Mouse (Mus musculus) liver, embryonic 12.5 days (tissue): ENCODE data around the gene Col16a1. TPM values are rescaled to one million over a fixed set of nuclear protein-coding genes. Genes with fewer than 3 reads are reported as not detected.

Experiments used
- ATAC-seq: fragments of 200-750 bp; cut with Nextera tagmentation; 2 replicates; pipeline ENCODE4 v1.8.0; 2017; ENCODE audit warnings: moderate number of reproducible peaks, mild to moderate bottlenecking, moderate library complexity
- H3K27ac ChIP-seq: fragments of 300-500 bp; sonication (generic); 2 replicates; pipeline ENCODE4 v1.5.1; 2016; ENCODE audit warnings: mild to moderate bottlenecking
- H3K27me3 ChIP-seq: fragments of 300-500 bp; sonication (generic); replicated peaks from 2 replicates; pipeline ENCODE4 v1.6.1; 2016; ENCODE audit warnings: mild to moderate bottlenecking, moderate library complexity
- H3K36me3 ChIP-seq: fragments of 300-500 bp; sonication (generic); 2 replicates; pipeline ENCODE4 v1.6.1; 2016; ENCODE audit warnings: mild to moderate bottlenecking, moderate library complexity
- H3K4me1 ChIP-seq: fragments of 300-500 bp; sonication (generic); 2 replicates; pipeline ENCODE4 v1.6.1; 2016
- H3K4me2 ChIP-seq: fragments of 300-500 bp; sonication (generic); 2 replicates; pipeline ENCODE4 v1.6.1; 2016; ENCODE audit warnings: mild to moderate bottlenecking, moderate library complexity
- H3K4me3 ChIP-seq: fragments of 300-500 bp; sonication (generic); 2 replicates; pipeline ENCODE4 v1.5.1; 2016; ENCODE audit warnings: mild to moderate bottlenecking, moderate library complexity
- H3K9ac ChIP-seq: fragments of 300-500 bp; sonication (generic); 2 replicates; pipeline ENCODE4 v1.6.1; 2016; ENCODE audit warnings: mild to moderate bottlenecking, moderate library complexity
- H3K9me3 ChIP-seq: fragments of 300-500 bp; sonication (generic); replicated peaks from 2 replicates; pipeline ENCODE4 v1.6.1; 2016; ENCODE audit warnings: mild to moderate bottlenecking, moderate library complexity
- WGBS: fragments of 180-500 bp; shearing (Covaris S2); methylation state at CpG from one replicate; pipeline ENCODE4 v1.1.7; 2016; ENCODE audit not compliant: insufficient replicate concordance; 5-methylcytosine and 5-hydroxymethylcytosine counted together
- polyA plus RNA-seq: library from polyadenylated mRNA; unstranded; fragments of >200 nt; fragmentation: Nextera tagmentation; extraction: Ambion mirVana; gene quantifications from 2 replicates; pipeline ENCODE4 v1.2.1, GENCODE M21; 2016

Gene Col16a1
- polyA plus RNA-seq: 4.2 and 4.9 TPM in 2 replicates

DNA sequence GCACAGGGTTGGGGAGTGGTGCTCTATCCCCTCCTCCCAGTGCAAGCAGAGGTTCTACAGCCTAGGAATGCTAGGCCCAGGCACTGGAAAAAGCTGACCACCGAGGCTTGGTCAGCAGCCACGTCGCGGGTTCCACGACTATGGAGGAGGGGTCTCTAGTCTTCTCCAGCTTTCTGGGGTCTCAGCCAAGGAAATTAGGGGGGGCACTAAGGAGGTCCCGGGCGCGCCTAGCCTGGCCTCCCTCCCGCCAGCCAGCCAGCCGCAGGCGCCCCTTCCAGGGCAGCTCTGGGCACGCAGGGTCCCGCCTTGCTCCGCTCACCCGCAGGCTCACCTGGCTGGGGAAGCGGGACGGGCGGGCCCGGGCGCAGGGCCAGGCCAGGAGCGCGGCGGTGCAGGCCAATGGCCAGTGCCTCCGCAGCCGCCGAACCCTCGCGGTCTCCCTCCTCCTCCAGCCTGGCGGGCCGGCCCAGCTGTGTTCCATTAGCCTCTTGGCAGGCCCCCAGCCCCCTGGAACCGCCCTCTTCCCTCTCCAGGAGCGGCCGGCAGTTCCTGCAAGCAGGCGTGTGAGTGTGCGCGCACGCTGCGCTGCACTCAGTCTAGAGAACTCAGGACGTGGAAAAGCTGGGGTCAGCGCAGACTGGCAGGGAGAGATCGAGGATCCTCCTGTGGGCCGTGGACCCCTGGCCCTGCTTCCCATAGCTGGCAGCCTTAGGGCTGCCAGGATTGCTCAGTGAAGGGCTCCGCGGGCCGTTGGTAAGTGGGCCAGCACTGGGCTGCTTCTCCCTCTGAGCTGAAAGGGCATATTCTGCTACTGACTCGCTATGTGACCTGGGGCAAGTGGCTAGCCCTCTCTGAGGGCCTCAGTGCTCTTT is at the start of gene Col16a1:
Col16a1 (plus strand) TSS at position 510 of the 872 bp plus-strand sequence.
- no peaks in the 10 kb centered on the region for H3K36me3 ChIP-seq
- peak within 1 kb of the TSS; percentile 54 for H3K4me2 ChIP-seq
- H3K9ac ChIP-seq: 0 out of 2 replicates have a peak within 1 kb of the TSS, but pooled peaks have one; percentile 24
- 4% methylated on average over 45 of the region's 46 CpGs for WGBS
- peak within 1 kb of the TSS; percentile 35 for H3K4me3 ChIP-seq
- H3K27ac ChIP-seq: peak within 1 kb of the TSS; percentile 38; the same call in 1 of the 2 replicates
- H3K9me3 ChIP-seq: no peaks in the 10 kb centered on the region
- 0 out of 2 replicates have a peak, but pooled peaks cover 12% of the 10 kb centered on the region for H3K4me1 ChIP-seq
- peaks cover 60% of the 10 kb centered on the region for H3K27me3 ChIP-seq
- peak; percentile 25; the same call in 1 of the 2 replicates for ATAC-seq

DNA sequence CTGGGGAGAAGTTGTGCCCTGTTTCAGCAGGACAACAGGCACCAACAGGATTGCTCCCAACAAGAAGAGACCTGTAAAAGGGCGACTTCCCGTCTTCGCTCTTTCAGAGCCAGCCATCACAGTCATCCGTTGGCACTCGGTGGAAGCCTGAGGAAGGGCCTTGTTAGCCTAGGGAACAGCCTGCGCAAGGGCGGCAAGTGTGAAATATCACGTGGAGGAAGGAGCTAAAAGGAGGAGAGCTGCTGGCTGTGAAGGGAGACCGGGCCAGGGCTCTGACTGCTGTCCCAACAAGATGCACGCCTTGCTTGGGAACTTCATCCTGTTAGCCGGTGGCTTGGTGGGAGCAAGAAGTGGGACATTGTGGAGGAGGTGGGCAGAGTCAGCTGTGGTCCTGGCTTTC is 49.5 kb upstream of the Col16a1 start:
- H3K27me3 ChIP-seq: peaks cover 88% of the 10 kb centered on the region
- no peak overlapping the region for H3K4me2 ChIP-seq
- no peaks in the 10 kb centered on the region for H3K36me3 ChIP-seq
- H3K4me3 ChIP-seq: no peak overlapping the region
- no peaks in the 10 kb centered on the region for H3K4me1 ChIP-seq
- no peaks in the 10 kb centered on the region for H3K9me3 ChIP-seq
- no peak overlapping the region for H3K27ac ChIP-seq
- H3K9ac ChIP-seq: no peak overlapping the region
- ATAC-seq: no peak
- WGBS: 41% methylated on average over 11 of the region's 11 CpGs

GRCm38 (mm10) chr4:130001710-130002109 is 45.9 kb upstream of the Col16a1 start:
- Histone ChIP-seq H3K4me3 (no peak overlapping the region), H3K9me3 (no peaks in the 10 kb centered on the region), H3K9ac (no peak overlapping the region), H3K27ac (no peak overlapping the region), H3K4me1 (peaks cover 4% of the 10 kb centered on the region), H3K27me3 (peaks cover 84% of the 10 kb centered on the region), H3K36me3 (no peaks in the 10 kb centered on the region), H3K4me2 (no peak overlapping the region)
- 28% methylated on average over 5 of the region's 5 CpGs for WGBS
- ATAC-seq: no peak

- Histone ChIP-seq H3K4me3 (no peak overlapping the region), H3K9ac (no peak overlapping the region), H3K27me3 (peaks cover 85% of the 10 kb centered on the region), H3K36me3 (no peaks in the 10 kb centered on the region), H3K27ac (no peak overlapping the region), H3K4me1 (peaks cover 7% of the 10 kb centered on the region), H3K4me2 (no peak overlapping the region), H3K9me3 (no peaks in the 10 kb centered on the region)
- ATAC-seq: no peak
- WGBS: 66% methylated on average over 10 of the region's 10 CpGs
These were observed 45.5 kb upstream of the Col16a1 start for GRCm38 (mm10) chr4:130002157-130002556.

- H3K27ac ChIP-seq: no peak overlapping the region
- H3K4me3 ChIP-seq: no peak overlapping the region
- peaks cover 7% of the 10 kb centered on the region for H3K4me1 ChIP-seq
- no peak overlapping the region for H3K9ac ChIP-seq
- WGBS: 36% methylated on average over 9 of the region's 9 CpGs
- no peak for ATAC-seq
- no peaks in the 10 kb centered on the region for H3K9me3 ChIP-seq
- no peaks in the 10 kb centered on the region for H3K36me3 ChIP-seq
- H3K4me2 ChIP-seq: no peak overlapping the region
- H3K27me3 ChIP-seq: peaks cover 83% of the 10 kb centered on the region
These were observed 42.0 kb upstream of the Col16a1 start for GRCm38 (mm10) chr4:130005593-130005992.

DNA sequence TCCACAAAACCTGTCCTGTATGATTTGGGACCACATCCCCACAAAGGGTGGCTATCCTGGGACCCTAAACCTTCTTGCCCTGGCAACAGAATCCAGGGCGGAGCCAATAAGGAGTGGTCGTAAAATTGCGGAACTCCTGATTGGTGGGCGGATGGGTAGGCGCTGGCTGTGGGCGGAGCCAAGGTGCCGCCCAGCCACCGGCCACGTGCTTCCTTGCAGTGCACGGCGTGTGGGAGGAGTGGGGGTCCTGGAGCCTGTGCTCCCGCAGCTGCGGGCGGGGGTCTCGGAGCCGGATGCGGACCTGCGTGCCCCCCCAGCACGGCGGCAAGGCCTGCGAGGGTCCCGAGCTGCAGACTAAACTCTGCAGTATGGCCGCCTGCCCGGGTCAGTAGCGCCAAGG is 41.1 kb upstream of the Col16a1 start:
- Histone ChIP-seq H3K27me3 (peaks cover 85% of the 10 kb centered on the region), H3K4me1 (peaks cover 7% of the 10 kb centered on the region), H3K9ac (no peak overlapping the region), H3K9me3 (no peaks in the 10 kb centered on the region), H3K36me3 (no peaks in the 10 kb centered on the region), H3K4me2 (peak overlapping the region; percentile 58), H3K4me3 (0 out of 2 replicates have a peak overlapping the region, but pooled peaks have one; percentile 13), H3K27ac (no peak overlapping the region)
- no peak for ATAC-seq
- WGBS: 9% methylated on average over 25 of the region's 25 CpGs

- 48% methylated on average over 14 of the region's 14 CpGs for WGBS
- peaks cover 7% of the 10 kb centered on the region for H3K4me1 ChIP-seq
- ATAC-seq: no peak
- H3K4me3 ChIP-seq: no peak overlapping the region
- peaks cover 93% of the 10 kb centered on the region for H3K27me3 ChIP-seq
- no peak overlapping the region for H3K27ac ChIP-seq
- H3K9me3 ChIP-seq: no peaks in the 10 kb centered on the region
- H3K9ac ChIP-seq: no peak overlapping the region
- no peaks in the 10 kb centered on the region for H3K36me3 ChIP-seq
- H3K4me2 ChIP-seq: no peak overlapping the region
These were observed 38.6 kb upstream of the Col16a1 start for GRCm38 (mm10) chr4:130009043-130009442.

DNA sequence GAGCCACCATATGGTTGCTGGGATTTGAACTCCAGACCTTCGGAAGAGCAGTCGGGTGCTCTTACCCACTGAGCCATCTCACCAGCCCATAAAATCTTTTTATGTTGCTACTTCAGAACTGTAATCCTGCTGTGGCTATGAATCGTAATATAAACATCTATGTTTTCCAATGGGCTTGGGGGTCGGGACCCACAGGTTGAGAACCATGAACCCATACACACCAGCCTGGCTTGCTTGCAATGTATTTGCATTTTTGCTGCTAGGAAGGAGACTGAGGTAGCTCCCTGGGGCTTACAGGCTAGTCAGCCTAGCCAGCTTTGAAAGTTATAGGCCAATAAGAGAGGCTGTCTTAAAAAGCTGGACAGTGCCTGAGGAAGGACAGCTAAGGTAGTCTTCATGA is 36.9 kb upstream of the Col16a1 start:
- H3K9me3 ChIP-seq: no peaks in the 10 kb centered on the region
- no peak overlapping the region for H3K27ac ChIP-seq
- H3K4me1 ChIP-seq: peaks cover 7% of the 10 kb centered on the region
- H3K27me3 ChIP-seq: peaks cover 92% of the 10 kb centered on the region
- no peaks in the 10 kb centered on the region for H3K36me3 ChIP-seq
- 74% methylated on average over 4 of the region's 4 CpGs for WGBS
- no peak overlapping the region for H3K4me2 ChIP-seq
- H3K9ac ChIP-seq: no peak overlapping the region
- no peak for ATAC-seq
- no peak overlapping the region for H3K4me3 ChIP-seq

DNA sequence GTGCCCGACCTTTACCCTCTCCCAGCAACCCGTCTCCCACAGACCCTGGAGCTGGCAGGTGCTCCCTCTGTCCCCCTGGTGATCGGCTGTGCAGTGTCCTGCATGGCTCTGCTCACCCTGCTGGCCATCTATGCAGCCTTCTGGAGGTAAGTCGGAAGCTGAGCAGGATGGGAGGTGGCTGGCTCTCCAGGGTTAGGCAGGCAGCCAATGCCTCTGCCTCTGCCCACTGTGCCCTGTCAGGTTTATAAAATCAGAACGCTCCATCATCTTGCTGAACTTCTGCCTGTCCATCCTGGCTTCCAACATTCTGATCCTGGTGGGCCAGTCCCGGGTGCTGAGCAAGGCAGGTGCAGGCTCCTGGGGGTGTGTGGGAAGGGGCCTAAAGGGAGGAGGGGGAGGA is 35.4 kb upstream of the Col16a1 start:
- ATAC-seq: no peak
- 60% methylated on average over 6 of the region's 6 CpGs for WGBS
- Histone ChIP-seq H3K36me3 (no peaks in the 10 kb centered on the region), H3K9ac (no peak overlapping the region), H3K27ac (no peak overlapping the region), H3K9me3 (no peaks in the 10 kb centered on the region), H3K4me2 (no peak overlapping the region), H3K4me1 (no peaks in the 10 kb centered on the region), H3K27me3 (peaks cover 92% of the 10 kb centered on the region), H3K4me3 (no peak overlapping the region)

- Histone ChIP-seq H3K27ac (no peak overlapping the region), H3K4me1 (no peaks in the 10 kb centered on the region), H3K9ac (no peak overlapping the region), H3K36me3 (no peaks in the 10 kb centered on the region), H3K4me3 (no peak overlapping the region), H3K27me3 (peaks cover 89% of the 10 kb centered on the region), H3K4me2 (no peak overlapping the region), H3K9me3 (no peaks in the 10 kb centered on the region)
- 50% methylated on average over 10 of the region's 10 CpGs for whole genome bisulfite sequencing
- no peak for ATAC-seq
These were observed 34.5 kb upstream of the Col16a1 start for GRCm38 (mm10) chr4:130013111-130013510.

GRCm38 (mm10) chr4:130016010-130016409 is 31.6 kb upstream of the Col16a1 start:
- Histone ChIP-seq H3K27me3 (peaks cover 84% of the 10 kb centered on the region), H3K27ac (no peak overlapping the region), H3K9me3 (no peaks in the 10 kb centered on the region), H3K4me3 (no peak overlapping the region), H3K4me1 (no peaks in the 10 kb centered on the region), H3K4me2 (no peak overlapping the region), H3K36me3 (no peaks in the 10 kb centered on the region), H3K9ac (no peak overlapping the region)
- no peak for ATAC-seq
- WGBS: 51% methylated on average over 4 of the region's 4 CpGs

GRCm38 (mm10) chr4:130017036-130017674 is 30.5 kb upstream of the Col16a1 start:
- no peak overlapping the region for H3K4me3 ChIP-seq
- no peaks in the 10 kb centered on the region for H3K36me3 ChIP-seq
- H3K4me2 ChIP-seq: no peak overlapping the region
- WGBS: 50% methylated on average over 18 of the region's 18 CpGs
- no peak for ATAC-seq
- no peaks in the 10 kb centered on the region for H3K4me1 ChIP-seq
- H3K27ac ChIP-seq: no peak overlapping the region
- peaks cover 73% of the 10 kb centered on the region for H3K27me3 ChIP-seq
- H3K9me3 ChIP-seq: no peaks in the 10 kb centered on the region
- no peak overlapping the region for H3K9ac ChIP-seq
